Mouse (Mus musculus): ENCODE measurements around the gene Pls1. TPM values are rescaled to one million over a fixed set of nuclear protein-coding genes. Genes with fewer than 3 reads are reported as not detected.
A peak's percentile ranks its signal among the peaks of the same experiment; 100 is the strongest.

Gene Pls1
- total RNA-seq (2021) = 6.9 and 9.0 TPM in 2 replicates
- long read RNA-seq, partial matches to known transcripts = 1 of 4 reads
- long read RNA-seq, other reads (novel, unspliced or antisense) = 2 of 4 reads

GRCm38 (mm10) chr9:95844825-95845460 lies at the start of gene Pls1:
Gene Pls1 (minus strand): TSS chr9:95845311.
- peak; percentile 84 for DNase-seq

- no peak for DNase-seq
These were observed 37.6 kb upstream of the Pls1 start for GRCm38 (mm10) chr9:95882751-95883150.

DNA sequence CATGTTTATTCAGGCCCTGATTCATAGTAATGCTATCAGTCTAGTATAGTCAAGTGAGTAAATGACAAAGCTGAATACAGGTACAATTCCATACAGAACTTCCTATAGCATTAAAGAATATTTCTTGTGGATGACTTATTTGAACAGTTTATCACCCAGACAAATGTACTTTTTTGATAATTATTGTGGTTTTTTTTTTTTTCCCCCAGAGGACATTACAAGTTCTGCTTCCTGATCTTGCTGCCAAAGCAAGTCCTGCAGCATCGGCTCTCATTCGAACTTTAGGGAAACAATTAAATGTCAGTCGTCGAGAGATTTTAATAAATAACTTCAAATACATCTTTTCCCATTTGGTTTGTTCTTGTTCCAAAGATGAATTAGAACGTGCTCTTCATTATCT lies 33.1 kb upstream of the Pls1 start:
- no peak for DNase-seq

DNA sequence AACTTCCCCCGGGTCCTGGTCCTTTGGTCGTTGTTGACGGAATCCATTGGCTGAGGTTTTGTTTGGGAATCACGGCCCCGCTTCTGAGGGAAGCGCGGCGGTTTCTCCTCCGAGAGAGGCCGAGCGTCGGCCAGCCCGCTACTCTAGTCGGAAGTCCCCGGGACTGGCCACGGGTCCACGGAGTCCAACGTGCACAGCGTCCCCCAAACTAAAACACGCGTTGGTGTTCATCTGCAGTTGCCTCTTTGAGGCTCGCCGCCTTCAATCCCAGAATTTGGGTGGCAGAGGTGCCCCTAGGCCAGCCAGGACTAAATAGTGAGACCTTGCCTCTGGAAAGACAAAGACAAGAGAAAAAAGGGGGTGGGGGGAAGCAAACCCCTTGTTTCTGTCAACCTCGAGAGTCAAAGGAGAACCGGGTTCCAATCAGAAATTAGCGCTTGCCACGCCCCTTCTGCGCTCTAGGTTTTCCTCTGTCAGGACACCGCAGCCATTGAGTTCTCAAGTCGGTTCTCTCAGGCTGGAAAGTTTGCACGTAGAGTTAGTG lies 13.0 kb upstream of the Pls1 start:
- DNase-seq = peak; percentile 16

GRCm38 (mm10) chr9:95857414-95858026 lies 12.4 kb upstream of the Pls1 start, which contains the start of gene Atr:
Gene Atr (plus strand): TSS chr9:95857597.
- DNase-seq = peak; percentile 95

- DNase-seq = no peak
These were observed 10.9 kb upstream of the Pls1 start for GRCm38 (mm10) chr9:95856004-95856403.

GRCm38 (mm10) chr9:95854891-95855290 lies 9.8 kb upstream of the Pls1 start:
- no peak for DNase-seq

DNA sequence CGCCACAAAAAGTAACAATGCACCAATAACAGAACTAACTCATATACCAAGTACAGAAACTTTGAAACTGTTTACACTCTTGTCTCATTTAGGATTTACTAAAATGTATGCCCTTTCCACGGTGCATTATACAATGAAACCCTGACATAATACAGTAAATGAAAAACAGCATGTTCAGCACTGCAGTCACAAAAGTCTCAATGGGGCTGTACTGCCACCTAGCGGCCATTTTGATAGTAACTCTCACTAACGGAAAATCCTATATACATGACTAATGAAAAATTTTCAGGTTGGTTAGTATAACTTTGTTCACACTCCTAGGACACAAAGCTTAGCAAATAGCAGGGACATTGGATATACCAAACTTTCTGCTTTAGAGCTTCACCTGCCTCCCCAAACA lies 7.8 kb upstream of the Pls1 start:
- peak; percentile 71 for DNase-seq

DNA sequence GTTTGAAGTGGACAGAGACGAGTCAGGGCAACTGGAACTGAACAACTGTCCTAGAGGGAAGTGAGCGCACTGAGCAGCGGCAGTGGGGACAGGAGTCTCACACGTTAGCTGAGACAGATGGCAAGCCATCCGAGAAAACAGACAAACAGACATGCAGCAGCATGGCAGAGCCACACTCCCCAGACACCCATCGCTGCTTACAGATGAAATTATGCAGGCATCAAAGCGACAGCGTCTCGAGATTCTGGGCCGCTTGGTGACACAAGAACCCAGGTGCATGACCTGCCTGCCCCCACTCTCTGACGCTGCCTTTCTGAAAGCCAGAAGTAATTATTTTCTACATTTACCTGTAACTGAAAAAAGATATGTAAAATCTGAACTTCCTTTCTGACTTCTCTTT lies 6.6 kb upstream of the Pls1 start:
- DNase-seq = no peak

DNA sequence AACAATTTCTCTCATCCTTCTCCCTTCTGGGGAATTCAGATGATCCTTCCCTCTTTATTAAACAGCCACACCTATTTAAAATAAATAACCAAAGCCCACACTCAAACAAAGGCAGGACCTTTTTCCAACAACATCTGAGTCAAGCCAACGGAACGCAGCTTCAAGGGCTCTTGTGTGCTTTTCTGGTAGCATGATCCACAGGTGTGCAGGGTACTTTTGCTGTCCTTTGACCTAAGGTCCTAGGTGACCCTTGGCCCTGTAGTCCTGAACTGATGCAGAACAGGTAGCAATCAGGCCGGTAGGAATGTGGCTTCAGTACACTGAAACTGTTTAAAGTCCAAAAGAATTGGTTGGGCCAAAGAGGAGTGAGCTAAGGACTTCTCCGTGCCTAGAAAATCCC lies 600 bp upstream of the Pls1 start:
- no peak for DNase-seq

DNA sequence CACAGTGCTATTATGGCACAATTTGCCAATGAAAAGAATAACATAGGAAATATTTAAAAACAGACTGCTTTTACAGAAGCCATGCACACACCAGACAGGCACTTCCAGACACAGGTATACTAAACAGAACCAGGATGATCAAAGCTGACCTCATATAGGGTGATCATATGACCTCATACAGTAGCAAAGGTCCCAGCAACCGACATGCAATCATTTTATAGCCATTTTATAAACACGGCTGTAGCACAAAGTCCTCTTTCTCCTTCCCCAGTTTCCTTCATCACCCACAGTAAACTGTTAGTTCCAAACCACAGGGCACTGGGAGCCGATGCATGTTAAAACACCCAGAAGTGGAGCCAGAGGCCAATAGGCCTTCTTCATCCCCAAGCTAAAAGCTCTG lies 5.7 kb downstream of the Pls1 start:
- DNase-seq = no peak

DNA sequence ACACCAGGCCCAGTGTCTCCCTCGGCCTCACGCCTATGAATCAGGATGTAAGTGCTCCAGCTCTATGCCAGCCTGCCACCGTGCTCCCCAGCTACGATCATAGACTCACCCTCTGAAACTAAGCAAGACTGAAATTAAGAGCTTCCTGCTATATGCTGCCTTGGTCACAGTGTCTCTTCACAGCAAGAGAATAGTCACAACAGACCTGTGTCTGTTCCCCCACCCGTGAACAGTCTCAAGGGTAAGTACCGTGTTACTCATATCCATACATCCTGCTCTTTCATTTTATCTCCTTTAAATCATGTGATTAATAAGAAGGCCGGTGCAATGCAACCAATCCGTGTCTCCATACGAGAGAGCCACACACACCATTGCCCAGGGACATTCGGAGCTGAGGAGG lies 9.4 kb downstream of the Pls1 start:
- DNase-seq = no peak

DNA sequence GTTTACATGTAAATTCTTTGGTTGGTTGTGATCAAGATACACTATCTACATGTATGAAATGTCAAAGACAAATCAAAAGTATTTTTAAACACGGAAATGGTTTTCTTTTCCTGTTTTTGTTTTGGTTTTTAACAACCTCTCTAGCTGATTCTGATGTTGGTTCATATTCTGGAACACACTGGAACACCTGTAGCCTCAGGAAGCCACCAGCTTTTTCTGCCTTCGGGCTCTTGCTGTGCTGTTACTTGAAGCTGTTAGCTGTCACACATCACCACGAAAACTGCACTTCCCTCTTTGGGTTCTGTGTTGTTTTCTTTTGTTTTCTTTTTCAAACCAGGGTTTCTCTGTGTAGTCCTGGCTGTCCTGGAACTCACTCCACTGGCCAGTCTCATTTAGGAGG lies 10.3 kb downstream of the Pls1 start:
- DNase-seq = no peak

DNA sequence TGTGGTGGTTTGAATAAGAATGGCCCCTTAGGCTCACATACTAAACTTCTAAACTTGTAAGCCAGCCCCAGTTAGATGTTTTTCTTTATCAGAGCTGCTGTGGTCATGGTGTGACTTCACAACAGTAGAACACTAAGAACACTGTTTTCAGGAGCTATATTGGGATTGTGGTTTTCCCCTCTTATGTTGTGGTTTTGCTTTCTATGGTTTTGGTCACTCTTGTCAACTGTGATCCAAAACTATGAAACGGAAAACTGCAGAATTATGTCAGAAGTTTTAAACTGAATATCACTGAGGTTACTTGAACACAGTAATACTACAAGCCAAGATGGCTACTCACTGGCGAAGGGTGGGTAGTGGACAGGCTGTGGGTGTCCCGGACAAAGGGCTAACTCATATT lies 12.4 kb downstream of the Pls1 start:
- DNase-seq = no peak

DNA sequence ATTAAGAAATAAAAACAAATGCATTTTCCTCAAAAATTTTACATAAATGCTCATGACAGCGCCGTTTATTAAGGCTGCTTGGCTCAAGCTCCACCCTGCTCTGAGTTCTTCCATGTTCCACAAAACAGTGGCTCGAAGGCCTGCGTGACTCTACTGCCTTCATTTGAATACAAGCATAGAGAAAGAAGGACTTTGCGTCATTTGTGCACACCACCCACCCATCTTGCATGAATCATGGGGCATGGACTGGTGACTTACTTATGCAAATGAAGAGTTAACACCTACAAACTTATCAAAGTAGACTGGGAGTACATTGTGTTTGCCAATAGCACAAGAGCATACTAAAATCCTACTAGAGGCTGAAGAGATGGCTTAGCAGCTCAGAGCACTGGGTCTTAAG lies 17.5 kb downstream of the Pls1 start:
- DNase-seq = no peak

DNA sequence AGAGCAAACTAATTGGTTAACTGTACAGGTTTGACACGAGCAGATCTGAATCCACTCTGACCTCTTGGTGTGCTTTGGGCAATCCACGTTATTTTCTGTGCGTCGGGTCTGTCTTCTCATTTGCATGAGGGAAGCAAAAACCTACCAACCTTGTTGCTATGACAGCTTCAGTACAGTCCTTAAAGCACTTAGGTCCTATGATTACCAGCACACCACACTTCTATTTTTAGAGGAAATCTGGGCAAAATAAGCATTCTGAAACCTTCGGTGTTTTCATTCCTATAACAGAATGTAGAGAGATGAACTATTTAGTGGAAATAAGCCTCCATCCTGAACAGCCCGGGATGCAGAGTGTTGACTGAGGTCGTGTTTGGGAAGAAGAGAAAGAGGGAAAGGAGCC lies 22.6 kb downstream of the Pls1 start:
- no peak for DNase-seq

- no peak for DNase-seq
These were observed 29.4 kb downstream of the Pls1 start for GRCm38 (mm10) chr9:95815706-95816105.

- no peak for DNase-seq
These were observed 30.0 kb downstream of the Pls1 start for GRCm38 (mm10) chr9:95815015-95815673.

- no peak for DNase-seq
These were observed 31.2 kb downstream of the Pls1 start for GRCm38 (mm10) chr9:95813721-95814531.

DNA sequence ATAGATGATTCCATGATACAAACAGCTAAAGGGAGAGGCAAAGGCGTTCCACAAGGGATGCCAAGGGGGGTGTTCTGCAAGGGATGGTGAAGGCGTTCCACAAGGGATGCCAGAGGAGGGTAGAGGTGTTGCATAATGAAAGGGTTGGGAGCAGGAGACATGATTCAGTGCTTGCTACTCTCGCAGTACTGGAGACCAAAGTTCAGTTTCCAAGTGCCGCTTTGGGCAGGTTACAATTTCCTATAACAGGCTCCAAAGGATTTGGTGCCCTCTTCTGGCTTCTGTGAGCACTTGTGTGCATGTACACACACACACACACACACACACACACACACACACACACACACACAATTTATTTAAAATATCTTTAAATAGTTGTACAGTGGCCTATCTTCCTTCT lies 33.3 kb downstream of the Pls1 start:
- DNase-seq = no peak

GRCm38 (mm10) chr9:95809596-95809995 lies 35.5 kb downstream of the Pls1 start:
- DNase-seq = no peak

- no peak for DNase-seq
These were observed 39.7 kb downstream of the Pls1 start for GRCm38 (mm10) chr9:95805449-95805848.
